Mouse (Mus musculus) gastrocnemius, postnatal 4 days (tissue): ENCODE results near the gene Arrb2. TPM values are rescaled to one million over a fixed set of nuclear protein-coding genes. Genes with fewer than 3 reads are reported as not detected.

Experiments
- DNase-seq, 2 experiments: peaks; one replicate each; pipeline ENCODE4 v3.0.0; 2021 to 2022; ENCODE audit warnings: low spot score in 2 of 2, mixed read lengths in 2 of 2
- microRNA-seq: library from miRNA; unstranded; fragments of <30 nt; microRNA quantifications from one replicate; pipeline ENCODE4 v1.2.0, GENCODE M21; 2021
- total RNA-seq, 2 experiments: library from RNA; stranded (reverse); gene quantifications; 2 replicates each; pipeline ENCODE4 v1.2.3; 2021

Gene Arrb2
- total RNA-seq, 2 experiments from 2014 or later: 20.4 to 24.7 TPM

DNA sequence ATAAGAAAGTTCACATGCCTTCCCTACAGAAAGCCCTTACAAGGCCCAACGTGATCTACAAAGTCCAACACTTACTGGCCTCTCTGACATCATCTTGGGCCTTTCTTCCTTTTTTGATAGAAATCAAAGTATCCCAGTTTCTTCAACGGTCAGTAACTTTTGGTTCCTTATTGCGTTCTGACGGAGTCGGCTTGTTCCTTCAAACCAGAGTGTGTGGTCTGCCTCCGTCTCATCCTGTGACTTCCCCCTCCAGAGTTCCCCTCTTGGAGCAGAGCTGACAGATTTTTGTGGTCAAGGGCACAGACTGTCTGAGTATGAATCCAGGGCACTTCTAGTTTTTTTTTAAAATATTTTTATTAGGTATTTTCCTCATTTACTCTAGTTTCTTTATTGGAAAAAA lies 57.2 kb downstream of the Arrb2 start:
- DNase-seq: no peak

Small RNA genes lying within 50 kb of the gene (microRNA-seq; reads per million reads assigned to microRNA genes)
- gene Mir7115: not detected

Other genes starting within 250 kb of the Arrb2 start
- gene Slc16a11, start 219.9 kb upstream of the Arrb2 start, total RNA-seq: not detected
- 1 to 10 TPM; 2.6 to 3.2 TPM for gene Slc16a13, start 211.6 kb upstream of the Arrb2 start, total RNA-seq
- 10 to 100 TPM; 20.2 to 22.2 TPM for gene Bcl6b, start 202.8 kb upstream of the Arrb2 start, total RNA-seq
- gene 0610010K14Rik, start 194.7 kb upstream of the Arrb2 start, total RNA-seq: 10 to 100 TPM; 51.4 to 56.9 TPM
- 1 to 10 TPM; 2.5 to 4.1 TPM for gene Gm21988, start 192.8 kb upstream of the Arrb2 start, total RNA-seq
- 100 to 1,000 TPM in 1 of 2 experiments, 10 to 100 TPM in 1; 83.0 to 103 TPM for gene Rnasek, start 192.8 kb upstream of the Arrb2 start, total RNA-seq
- 1 to 10 TPM; 1.3 to 1.7 TPM for gene Alox12, start 177.3 kb upstream of the Arrb2 start, total RNA-seq
- gene Alox12e, start 110.0 kb upstream of the Arrb2 start, total RNA-seq: under 1 TPM in 1 of 2 experiments, not detected in 1; 0.13 TPM
- gene Alox15, start 80.6 kb upstream of the Arrb2 start, total RNA-seq: under 1 TPM; 0.13 to 0.25 TPM
- 10 to 100 TPM; 26.1 to 26.5 TPM for gene Pelp1, start 22.6 kb upstream of the Arrb2 start, total RNA-seq
- gene Med11, start 19.3 kb downstream of the Arrb2 start, total RNA-seq: 10 to 100 TPM; 11.2 TPM
- gene Zmynd15, start 26.8 kb downstream of the Arrb2 start, total RNA-seq: 1 to 10 TPM in 1 of 2 experiments, under 1 TPM in 1; 0.96 to 1.3 TPM
- gene Cxcl16, start 27.3 kb downstream of the Arrb2 start, total RNA-seq: 1 to 10 TPM; 5.0 to 5.1 TPM
- gene Tm4sf5, start 72.6 kb downstream of the Arrb2 start, total RNA-seq: not detected
- gene Vmo1, start 82.0 kb downstream of the Arrb2 start, total RNA-seq: under 1 TPM; 0.86 to 0.88 TPM
- under 1 TPM in 1 of 2 experiments, not detected in 1; 0.25 TPM for gene Gltpd2, start 86.6 kb downstream of the Arrb2 start, total RNA-seq
- 100 to 1,000 TPM; 349 to 357 TPM for gene Psmb6, start 92.7 kb downstream of the Arrb2 start, total RNA-seq
- gene Gm40193, start 100.3 kb downstream of the Arrb2 start, total RNA-seq: not detected
- gene Pld2, start 107.4 kb downstream of the Arrb2 start, total RNA-seq: 10 to 100 TPM; 23.4 to 23.6 TPM
- 10 to 100 TPM; 44.8 to 46.3 TPM for gene Mink1, start 130.2 kb downstream of the Arrb2 start, total RNA-seq
- not detected for gene 4930544D05Rik, start 183.2 kb downstream of the Arrb2 start, total RNA-seq
- gene Chrne, start 186.6 kb downstream of the Arrb2 start, total RNA-seq: 10 to 100 TPM; 13.8 to 21.4 TPM
- gene Gp1ba, start 206.5 kb downstream of the Arrb2 start, total RNA-seq: under 1 TPM; 0.32 to 0.39 TPM
- 10 to 100 TPM; 43.5 to 44.0 TPM for gene Rnf167, start 214.6 kb downstream of the Arrb2 start, total RNA-seq
- 100 to 1,000 TPM; 222 TPM for gene Slc25a11, start 214.8 kb downstream of the Arrb2 start, total RNA-seq
- gene Pfn1, start 222.0 kb downstream of the Arrb2 start, total RNA-seq: 100 to 1,000 TPM; 620 to 621 TPM
- gene Eno3, start 224.6 kb downstream of the Arrb2 start, total RNA-seq: 1,000 to 10,000 TPM; 4,042 to 4,361 TPM
- gene Spag7, start 236.8 kb downstream of the Arrb2 start, total RNA-seq: 100 to 1,000 TPM; 119 to 129 TPM